Mouse (Mus musculus) heart, postnatal 0 days (tissue): Measurements from ENCODE around the gene Jun. TPM values are rescaled to one million over a fixed set of nuclear protein-coding genes. Genes with fewer than 3 reads are reported as not detected.

Experiments used
- ATAC-seq: fragments of 200-750 bp; cut with Nextera tagmentation; 2 replicates; pipeline ENCODE4 v1.8.0; 2017; ENCODE audit warnings: low read depth, moderate number of reproducible peaks, moderate library complexity; ENCODE audit not compliant: insufficient read depth
- DNase-seq: peaks from one replicate; pipeline ENCODE4 v3.0.0-alpha.2; 2016; ENCODE audit warnings: low spot score
- H3K27ac ChIP-seq: fragments of 300-500 bp; sonication (generic); 2 replicates; pipeline ENCODE4 v1.5.1; 2014; ENCODE audit warnings: low read depth, mild to moderate bottlenecking
- H3K27me3 ChIP-seq: fragments of 300-500 bp; sonication (generic); 2 replicates; pipeline ENCODE4 v1.6.1; 2014; ENCODE audit warnings: low read length, mixed read lengths; ENCODE audit not compliant: control insufficient read depth, insufficient read depth
- H3K36me3 ChIP-seq: fragments of 300-500 bp; sonication (generic); replicated peaks from 2 replicates; pipeline ENCODE4 v1.6.1; 2014; ENCODE audit warnings: low read length, mixed read lengths; ENCODE audit not compliant: control insufficient read depth, insufficient read depth
- H3K4me1 ChIP-seq: fragments of 300-500 bp; sonication (generic); 2 replicates; pipeline ENCODE4 v1.6.1; 2014; ENCODE audit warnings: antibody characterized with exemption; ENCODE audit not compliant: control insufficient read depth, insufficient read depth
- H3K4me2 ChIP-seq: fragments of 300-500 bp; sonication (generic); 2 replicates; pipeline ENCODE4 v1.6.1; 2014; ENCODE audit warnings: low read depth, mild to moderate bottlenecking, low read length, moderate library complexity
- H3K4me3 ChIP-seq: fragments of 300-500 bp; sonication (generic); 2 replicates; pipeline ENCODE4 v1.5.1; 2014; ENCODE audit warnings: low read depth, low read length
- H3K9ac ChIP-seq: fragments of 300-500 bp; sonication (generic); replicated peaks from 2 replicates; pipeline ENCODE4 v1.6.1; 2014; ENCODE audit warnings: low read depth, low read length, mixed read lengths
- H3K9me3 ChIP-seq: fragments of 300-500 bp; sonication (generic); replicated peaks from 2 replicates; pipeline ENCODE4 v1.6.1; 2016; ENCODE audit warnings: low read length; ENCODE audit not compliant: control insufficient read depth
- CTCF ChIP-seq: IDR thresholded peaks from 2 replicates; pipeline ENCODE4 v1.5.1; 2016; ENCODE audit warnings: antibody characterized with exemption, control low read depth, low read depth
- EP300 ChIP-seq: IDR thresholded peaks from 2 replicates; pipeline ENCODE4 v1.6.1; 2016; ENCODE audit warnings: antibody characterized with exemption, low read depth
- WGBS: fragments of 180-500 bp; shearing (Covaris S2); extraction: QIAGEN DNeasy Blood & Tissue Kit; methylation state at CpG from one replicate; pipeline ENCODE4 v1.1.7; 2014; 5-methylcytosine and 5-hydroxymethylcytosine counted together
- polyA plus RNA-seq: library from polyadenylated mRNA; unstranded; fragments of >200 nt; fragmentation: Nextera tagmentation; extraction: Ambion mirVana; gene quantifications from 2 replicates; pipeline ENCODE4 v1.2.1, GENCODE M21; 2015
- total RNA-seq: library from RNA; depleted of rRNA; stranded (reverse); fragments of >200 nt; gene quantifications from 2 replicates; pipeline ENCODE4 v1.2.3, GENCODE M21; 2014; ENCODE audit warnings: low replicate concordance; rRNA removed

Gene Jun
- total RNA-seq (82.6 and 111 TPM in 2 replicates), polyA plus RNA-seq (49.5 and 74.1 TPM in 2 replicates)

DNA sequence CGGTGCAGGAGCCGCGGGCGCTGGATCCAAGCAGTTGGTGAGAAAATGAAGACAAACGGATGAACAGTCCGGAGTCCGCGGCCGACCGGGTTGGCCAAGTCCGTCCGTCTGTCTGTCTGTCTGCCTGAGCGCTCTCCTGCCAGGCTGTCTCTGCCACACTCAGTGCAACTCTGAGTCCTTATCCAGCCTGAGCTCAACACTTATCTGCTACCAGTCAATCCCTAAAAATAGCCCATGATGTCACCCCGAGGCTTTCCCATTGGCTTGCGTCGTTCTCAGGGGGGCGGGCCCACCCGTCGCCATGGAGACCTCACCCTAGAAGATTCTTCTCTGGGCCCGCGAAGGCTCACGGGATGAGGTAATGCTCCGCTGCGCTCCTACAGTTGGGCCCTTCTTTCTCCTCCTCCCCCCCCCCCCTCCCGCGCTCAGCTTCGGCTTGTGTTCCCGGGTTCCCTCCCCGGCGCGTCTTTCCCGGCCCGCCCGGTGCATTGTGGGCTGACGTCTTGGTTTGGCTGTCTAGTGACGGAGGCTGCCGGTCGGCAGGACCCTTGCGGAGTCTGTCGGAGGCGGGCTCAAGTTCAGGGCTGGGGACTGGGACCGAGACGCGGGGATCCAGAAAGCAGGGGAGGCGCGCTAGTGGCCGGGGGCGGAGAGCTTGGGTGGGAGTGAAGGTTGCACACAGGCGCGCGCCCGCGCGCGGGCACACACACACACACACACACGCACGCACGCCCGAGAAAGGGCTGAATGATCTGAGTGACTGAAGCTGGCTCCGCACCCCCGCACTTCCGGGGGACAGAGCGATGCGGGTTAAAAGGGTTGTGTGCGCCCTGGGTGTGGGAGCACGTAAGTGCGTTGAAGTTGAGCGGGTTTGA, at the start of gene Jun:
Gene Jun (minus strand): TSS at position 198 of the 875 bp plus-strand sequence.
- peak; percentile 99 for DNase-seq
- ATAC-seq, result peak; percentile 88
- Histone ChIP-seq H3K27ac (peak within 1 kb of the TSS; percentile 100), H3K4me3 (peak within 1 kb of the TSS; percentile 76), H3K4me1 (peaks cover 10% of the 10 kb centered on the region), H3K36me3 (no peaks in the 10 kb centered on the region), H3K4me2 (peak within 1 kb of the TSS; percentile 85), H3K27me3 (no peaks in the 10 kb centered on the region), H3K9ac (peak within 1 kb of the TSS; percentile 96), H3K9me3 (no peaks in the 10 kb centered on the region)
- under 1% methylated on average over 68 of the region's 68 CpGs for WGBS
- no peak for TF ChIP-seq CTCF
- TF ChIP-seq EP300, result peak; percentile 95

- H3K27me3 ChIP-seq, result no peaks in the 10 kb centered on the region
- WGBS, result 90% methylated on average over 7 of the region's 7 CpGs
- TF ChIP-seq CTCF, result no peak
- ATAC-seq (no peak), DNase-seq (no peak)
- H3K4me1 ChIP-seq, result peaks cover 4% of the 10 kb centered on the region; the same call in 1 of the 2 replicates
- no peaks in the 10 kb centered on the region for H3K36me3 ChIP-seq
- H3K9me3 ChIP-seq, result no peaks in the 10 kb centered on the region
- H3K27ac ChIP-seq, result no peak overlapping the region
- no peak overlapping the region for H3K4me2 ChIP-seq
- no peak overlapping the region for H3K9ac ChIP-seq
- H3K4me3 ChIP-seq, result no peak overlapping the region
Observed at GRCm38 (mm10) chr4:95101684-95102083, 49.7 kb upstream of the Jun start.

DNA sequence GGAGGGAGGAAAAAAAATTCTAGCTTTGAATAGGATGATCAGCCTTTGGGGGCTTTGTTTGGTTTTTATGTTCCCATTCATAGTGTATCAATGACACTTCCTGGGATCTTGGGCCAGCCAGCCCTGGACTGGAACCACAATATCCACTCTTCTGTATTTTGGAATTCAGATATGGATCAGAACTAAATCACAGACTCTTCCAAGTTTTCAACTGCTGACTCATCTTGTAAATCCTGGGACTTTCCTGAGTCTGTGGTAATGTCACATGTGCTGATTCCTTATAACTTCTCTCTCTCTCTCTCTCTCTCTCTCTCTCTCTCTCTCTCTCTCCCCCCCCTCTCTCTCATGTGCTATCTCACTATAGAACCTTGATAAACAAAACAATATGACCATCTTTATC, 48.7 kb upstream of the Jun start:
- ATAC-seq, result no peak

DNA sequence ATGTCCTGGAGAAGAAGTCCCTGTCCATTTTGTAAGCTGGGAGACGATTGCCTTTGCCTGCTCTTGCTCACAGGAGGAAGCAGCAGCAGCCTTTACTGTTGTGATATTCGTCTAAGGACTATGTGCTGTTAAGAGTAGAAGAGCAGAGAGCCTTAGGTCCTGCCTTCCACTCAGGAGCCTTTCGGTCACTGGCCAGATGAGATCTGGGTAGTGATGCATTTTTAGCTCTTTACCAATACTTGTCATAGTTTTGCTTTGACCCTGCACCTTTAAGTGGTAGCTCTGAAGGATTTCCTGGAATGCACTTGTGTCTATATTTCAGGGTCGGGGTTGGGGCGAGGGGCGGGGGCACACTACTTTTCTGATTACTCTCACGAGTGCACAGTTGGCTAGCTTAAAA, 47.4 kb upstream of the Jun start:
- ATAC-seq (no peak), DNase-seq (no peak)
- H3K4me1 ChIP-seq, result peaks cover 4% of the 10 kb centered on the region; the same call in 1 of the 2 replicates

More for the DNA sequence above, 48.7 kb upstream of the Jun start:
- Histone ChIP-seq H3K4me3 (no peak overlapping the region), H3K4me1 (peaks cover 4% of the 10 kb centered on the region; the same call in 1 of the 2 replicates), H3K27me3 (no peaks in the 10 kb centered on the region), H3K36me3 (no peaks in the 10 kb centered on the region), H3K27ac (no peak overlapping the region), H3K9me3 (no peaks in the 10 kb centered on the region), H3K9ac (no peak overlapping the region), H3K4me2 (no peak overlapping the region)
- no peak for TF ChIP-seq EP300
- TF ChIP-seq CTCF, result no peak
- DNase-seq, result no peak

GRCm38 (mm10) chr4:95098722-95099097, 46.7 kb upstream of the Jun start:
- no peak for TF ChIP-seq CTCF
- no peak for TF ChIP-seq EP300
- Histone ChIP-seq H3K4me2 (no peak overlapping the region), H3K9ac (no peak overlapping the region), H3K27ac (no peak overlapping the region), H3K4me3 (no peak overlapping the region), H3K9me3 (no peaks in the 10 kb centered on the region), H3K36me3 (no peaks in the 10 kb centered on the region), H3K4me1 (peaks cover 7% of the 10 kb centered on the region), H3K27me3 (no peaks in the 10 kb centered on the region)
- DNase-seq (no peak), ATAC-seq (no peak)
- WGBS, result 69% methylated on average over 5 of the region's 5 CpGs

More for the DNA sequence above, 47.4 kb upstream of the Jun start:
- 50% methylated on average over 7 of the region's 7 CpGs for WGBS
- TF ChIP-seq CTCF (no peak), EP300 (no peak)
- Histone ChIP-seq H3K4me2 (no peak overlapping the region), H3K9me3 (no peaks in the 10 kb centered on the region), H3K4me3 (no peak overlapping the region), H3K9ac (no peak overlapping the region), H3K27me3 (no peaks in the 10 kb centered on the region), H3K36me3 (no peaks in the 10 kb centered on the region), H3K27ac (no peak overlapping the region)
